Mouse (Mus musculus) CD4-positive, CD25-positive, alpha-beta regulatory T cell, adult 9 weeks (primary cell): Measurements from ENCODE around the gene Rere. TPM values are rescaled to one million over a fixed set of nuclear protein-coding genes. Genes with fewer than 3 reads are reported as not detected.

Experiments
- polyA plus RNA-seq: library from polyadenylated mRNA; unstranded; fragments of 100-300 nt; shearing (Covaris generic); gene quantifications from one replicate; pipeline ENCODE4 v1.2.1, GENCODE M21; 2017

Rere gene
- polyA plus RNA-seq, result 24.3 TPM

DNA sequence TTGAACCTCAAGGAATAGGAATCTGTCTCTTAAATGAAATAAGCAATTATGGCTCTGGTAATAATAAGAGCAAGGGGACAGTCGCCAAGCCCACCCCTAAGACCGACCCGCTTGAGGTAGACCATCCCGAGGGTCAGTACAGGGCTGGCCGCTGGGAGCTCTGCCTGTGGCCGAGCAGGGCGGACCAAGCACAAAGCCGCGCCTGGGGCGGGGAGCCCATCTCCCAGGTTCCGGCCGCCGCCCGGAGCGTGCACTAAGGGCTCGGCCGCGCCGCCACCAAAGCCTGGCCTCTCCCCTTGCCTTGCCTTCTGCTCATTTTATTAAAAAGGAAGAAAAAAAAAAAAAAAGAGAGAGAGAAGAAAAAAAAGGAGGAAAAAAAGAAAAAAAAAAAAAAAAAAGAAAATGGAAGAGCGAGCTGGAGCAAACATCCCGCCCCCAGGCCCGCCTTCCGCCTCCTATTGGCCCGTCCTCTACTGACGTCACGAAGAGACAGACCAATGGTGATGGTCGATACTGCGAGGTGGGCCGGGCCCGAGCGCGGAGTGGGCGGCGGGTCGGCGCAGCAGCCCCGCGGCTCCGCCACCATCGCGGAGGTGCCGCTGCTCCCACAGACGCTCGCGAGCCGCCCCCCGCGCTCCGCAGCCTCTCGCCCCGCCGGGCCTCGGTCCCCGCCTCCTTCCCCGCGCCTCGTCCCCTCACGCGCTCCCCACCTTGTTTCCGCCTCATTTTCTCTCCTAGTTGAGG lies at the start of gene Rere:
Rere (plus strand) TSS at position 629 of the 744 bp plus-strand sequence.

DNA sequence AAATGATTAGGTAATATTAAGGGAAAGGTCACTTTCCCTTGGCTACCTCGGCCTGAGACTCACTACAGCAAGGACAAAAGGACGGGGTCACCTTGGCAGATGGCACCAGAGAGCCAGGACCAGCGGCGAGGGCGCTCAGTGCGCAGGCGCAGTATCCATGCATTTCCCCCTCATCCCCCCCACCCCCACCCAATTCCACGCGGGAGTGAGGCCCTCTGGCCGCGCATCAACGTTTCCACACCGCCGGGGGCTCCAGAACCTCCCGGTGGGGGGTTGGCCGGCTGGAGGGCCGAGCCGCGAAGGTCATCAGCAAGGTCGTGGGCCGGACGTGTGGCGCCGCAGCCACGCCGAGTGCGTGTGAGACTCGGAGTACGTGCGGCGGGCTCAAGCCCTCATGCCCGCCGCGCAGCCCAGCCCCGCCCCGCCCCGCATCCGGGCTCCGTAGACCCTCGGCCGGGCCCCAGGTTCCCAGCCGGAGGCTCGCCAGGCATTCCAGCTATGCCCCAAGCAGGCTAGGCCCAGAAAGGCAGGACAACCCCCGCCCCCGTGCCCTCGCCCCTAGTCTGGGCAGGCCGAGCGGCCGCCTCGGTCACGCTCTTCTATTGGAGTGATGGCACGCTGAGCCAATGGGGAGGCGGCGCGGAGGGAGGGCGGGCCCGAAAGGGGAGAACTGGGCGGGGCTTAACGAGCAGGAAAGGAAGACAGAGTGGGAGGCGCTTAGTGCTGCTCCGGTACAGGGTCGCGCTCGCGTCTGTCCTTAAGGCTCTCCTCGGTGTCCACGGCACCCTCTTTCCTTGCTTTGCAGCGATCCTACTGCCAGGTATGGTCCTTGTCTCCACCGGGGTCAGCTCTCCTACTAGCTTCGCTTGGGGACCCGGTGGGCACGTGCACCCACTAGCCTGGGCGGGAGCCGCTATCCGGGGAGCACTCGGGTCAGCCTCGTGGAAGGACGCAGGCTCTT lies 44.6 kb upstream of the Rere start, which contains the start of gene Eno1:
Eno1 (plus strand) TSS at position 201 of the 961 bp plus-strand sequence.

DNA sequence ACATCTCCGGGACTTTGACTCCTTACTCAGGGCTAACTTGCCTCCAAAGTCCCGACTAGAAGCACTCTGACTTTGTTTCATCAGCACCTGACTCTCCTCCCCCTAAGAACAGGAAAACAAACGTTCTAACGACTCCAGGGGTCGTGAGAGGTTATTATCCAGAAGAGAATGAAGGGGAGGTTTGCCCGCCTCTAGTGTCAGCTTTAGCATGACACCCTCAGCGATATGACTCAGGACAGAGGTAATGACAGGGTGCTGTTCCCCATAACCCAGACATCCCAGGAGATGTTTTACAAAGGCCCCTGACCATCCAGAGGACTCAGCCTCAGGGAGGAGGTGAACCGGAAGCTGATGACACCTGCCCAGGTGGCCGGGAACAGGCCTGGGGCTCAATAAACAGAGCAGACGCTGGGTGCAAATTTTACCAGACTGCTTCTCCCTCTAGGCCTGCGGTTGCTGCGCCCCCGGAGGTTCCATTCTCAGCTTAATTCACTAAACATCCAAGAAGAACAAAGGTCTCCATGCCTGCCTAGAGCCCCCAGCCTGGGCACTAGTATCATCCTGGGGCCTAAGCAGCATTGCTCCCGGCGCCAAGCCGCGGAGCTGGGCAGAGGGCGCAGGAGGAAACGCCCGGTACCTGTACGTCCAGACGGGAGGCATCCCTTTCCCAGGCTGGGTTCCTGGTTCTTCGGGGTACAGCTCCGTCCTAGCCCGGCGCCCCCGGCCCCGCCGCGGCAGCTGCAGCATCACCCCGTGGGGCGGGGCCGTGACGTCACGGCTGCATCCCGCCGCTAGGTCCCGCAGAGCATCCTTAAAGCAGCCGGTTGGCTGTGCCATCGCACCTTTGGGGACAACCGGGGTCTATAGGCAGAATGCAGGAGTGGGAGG lies 370.2 kb downstream of the Rere start, which contains the start of gene Slc45a1:
Slc45a1 (minus strand) TSS at position 785 of the 888 bp plus-strand sequence.

Other genes starting within 250 kb of the Rere start
- 0.25 TPM for gene Gpr157, start 194.3 kb upstream of the Rere start, polyA plus RNA-seq
- not detected for gene Slc2a5, start 162.4 kb upstream of the Rere start, polyA plus RNA-seq
- gene Slc2a7, start 132.7 kb upstream of the Rere start, polyA plus RNA-seq, result not detected
- gene Car6, start 80.3 kb upstream of the Rere start, polyA plus RNA-seq, result not detected
- gene Eno1, start 44.9 kb upstream of the Rere start, polyA plus RNA-seq, result 1,247 TPM